Mouse (Mus musculus) small intestine, adult 2 months (tissue): ENCODE results near the gene 4930412O13Rik. TPM values are rescaled to one million over a fixed set of nuclear protein-coding genes. Genes with fewer than 3 reads are reported as not detected.

Experiments
- H3K27ac ChIP-seq: fragments of 200-500 bp; 2 replicates; pipeline ENCODE4 v1.5.1; 2012; ENCODE audit warnings: low read depth, low read length, control low read depth, inconsistent platforms; ENCODE audit not compliant: insufficient read depth
- H3K27me3 ChIP-seq: fragments of 200-500 bp; 2 replicates; pipeline ENCODE4 v1.6.1; 2012; ENCODE audit warnings: mild to moderate bottlenecking, moderate library complexity, low read length, inconsistent platforms; ENCODE audit not compliant: control insufficient read depth, insufficient read depth
- H3K36me3 ChIP-seq: fragments of 200-500 bp; 2 replicates; pipeline ENCODE4 v1.6.1; 2012; ENCODE audit warnings: mild to moderate bottlenecking, low read length, control low read depth, inconsistent platforms; ENCODE audit not compliant: control insufficient read depth, insufficient read depth
- H3K4me1 ChIP-seq: fragments of 200-500 bp; 2 replicates; pipeline ENCODE4 v1.6.1; 2012; ENCODE audit warnings: low read length, inconsistent platforms, mixed read lengths; ENCODE audit not compliant: control insufficient read depth, insufficient read depth, insufficient read length
- H3K4me3 ChIP-seq: fragments of 200-500 bp; 2 replicates; pipeline ENCODE4 v1.5.1; 2012; ENCODE audit warnings: low read depth, mild to moderate bottlenecking, control low read depth, inconsistent platforms, low read length, moderate library complexity
- CTCF ChIP-seq: fragments of 200-500 bp; IDR thresholded peaks from 2 replicates; pipeline ENCODE4 v1.5.1; 2012; ENCODE audit warnings: low read depth, mild to moderate bottlenecking, control low read depth, inconsistent platforms, low read length, moderate library complexity, mixed read lengths; ENCODE audit not compliant: insufficient replicate concordance, insufficient read length; ENCODE audit errors: extremely low read depth
- POLR2A ChIP-seq: fragments of 200-500 bp; IDR thresholded peaks from 2 replicates; pipeline ENCODE4 v1.6.1; 2012; ENCODE audit warnings: low read depth, mild to moderate bottlenecking, control low read depth, inconsistent platforms, low read length, moderate library complexity
- WGBS: fragments of 180-500 bp; shearing (Covaris S2); methylation state at CpG from one replicate; pipeline ENCODE4 v1.1.7; 2018; 5-methylcytosine and 5-hydroxymethylcytosine counted together
- polyA plus RNA-seq: library from polyadenylated mRNA; depleted of rRNA; stranded (reverse); fragments of >200 nt; gene quantifications from 2 replicates; pipeline ENCODE4 v1.2.3, GENCODE M21; 2012; rRNA removed

Gene 4930412O13Rik
- polyA plus RNA-seq = not detected in 2 replicates

- Histone ChIP-seq H3K27ac (no peak within 1 kb of the TSS), H3K4me1 (peaks cover 8% of the 10 kb centered on the region), H3K36me3 (no peaks in the 10 kb centered on the region), H3K4me3 (no peak within 1 kb of the TSS), H3K27me3 (peaks cover 92% of the 10 kb centered on the region)
- TF ChIP-seq POLR2A = no peak
- TF ChIP-seq CTCF = no peak
- WGBS = 5% methylated on average over 35 of the region's 35 CpGs
Measured at GRCm38 (mm10) chr2:9881051-9881591, at the start of gene 4930412O13Rik. Gene 4930412O13Rik (plus strand): TSS chr2:9881252.

- WGBS = 82% methylated on average over 7 of the region's 7 CpGs
- Histone ChIP-seq H3K4me3 (no peak overlapping the region), H3K27me3 (no peaks in the 10 kb centered on the region), H3K36me3 (no peaks in the 10 kb centered on the region), H3K27ac (no peak overlapping the region), H3K4me1 (no peaks in the 10 kb centered on the region)
- TF ChIP-seq CTCF (no peak), POLR2A (no peak)
Measured at GRCm38 (mm10) chr2:9833712-9834111, 47.3 kb upstream of the 4930412O13Rik start.

GRCm38 (mm10) chr2:9835195-9835594, 45.9 kb upstream of the 4930412O13Rik start:
- 67% methylated on average over 7 of the region's 7 CpGs for WGBS
- no peaks in the 10 kb centered on the region for H3K27me3 ChIP-seq
- TF ChIP-seq POLR2A (no peak), CTCF (no peak)

GRCm38 (mm10) chr2:9852851-9853576, 28.0 kb upstream of the 4930412O13Rik start:
- Histone ChIP-seq H3K27me3 (no peaks in the 10 kb centered on the region), H3K4me1 (no peaks in the 10 kb centered on the region), H3K36me3 (no peaks in the 10 kb centered on the region), H3K4me3 (no peak overlapping the region), H3K27ac (no peak overlapping the region)
- WGBS = 50% methylated on average over 13 of the region's 13 CpGs
- TF ChIP-seq POLR2A (no peak), CTCF (no peak)

More at GRCm38 (mm10) chr2:9835195-9835594, 45.9 kb upstream of the 4930412O13Rik start:
- H3K4me3 ChIP-seq = no peak overlapping the region
- H3K36me3 ChIP-seq = no peaks in the 10 kb centered on the region
- H3K4me1 ChIP-seq = no peaks in the 10 kb centered on the region
- no peak overlapping the region for H3K27ac ChIP-seq

GRCm38 (mm10) chr2:9855861-9856260, 25.2 kb upstream of the 4930412O13Rik start:
- Histone ChIP-seq H3K27me3 (no peaks in the 10 kb centered on the region), H3K36me3 (no peaks in the 10 kb centered on the region), H3K4me1 (no peaks in the 10 kb centered on the region), H3K27ac (no peak overlapping the region), H3K4me3 (no peak overlapping the region)
- WGBS = 50% methylated on average over 4 of the region's 4 CpGs
- no peak for TF ChIP-seq POLR2A
- TF ChIP-seq CTCF = no peak

- Histone ChIP-seq H3K27me3 (no peaks in the 10 kb centered on the region), H3K4me1 (no peaks in the 10 kb centered on the region), H3K36me3 (no peaks in the 10 kb centered on the region), H3K4me3 (no peak overlapping the region), H3K27ac (no peak overlapping the region)
- 86% methylated on average over 5 of the region's 5 CpGs for WGBS
- TF ChIP-seq CTCF = no peak
- no peak for TF ChIP-seq POLR2A
Measured at GRCm38 (mm10) chr2:9860698-9861097, 20.4 kb upstream of the 4930412O13Rik start.

- Histone ChIP-seq H3K36me3 (no peaks in the 10 kb centered on the region), H3K27me3 (0 out of 2 replicates have a peak, but pooled peaks cover 3% of the 10 kb centered on the region), H3K4me1 (0 out of 2 replicates have a peak, but pooled peaks cover 2% of the 10 kb centered on the region), H3K4me3 (no peak overlapping the region), H3K27ac (no peak overlapping the region)
- 67% methylated on average over 12 of the region's 12 CpGs for WGBS
- no peak for TF ChIP-seq POLR2A
- no peak for TF ChIP-seq CTCF
Measured at GRCm38 (mm10) chr2:9867092-9867825, 13.8 kb upstream of the 4930412O13Rik start.
